Comparison of ENCODE assay signal across 9 mouse cellular contexts in the genomic region with DNA sequence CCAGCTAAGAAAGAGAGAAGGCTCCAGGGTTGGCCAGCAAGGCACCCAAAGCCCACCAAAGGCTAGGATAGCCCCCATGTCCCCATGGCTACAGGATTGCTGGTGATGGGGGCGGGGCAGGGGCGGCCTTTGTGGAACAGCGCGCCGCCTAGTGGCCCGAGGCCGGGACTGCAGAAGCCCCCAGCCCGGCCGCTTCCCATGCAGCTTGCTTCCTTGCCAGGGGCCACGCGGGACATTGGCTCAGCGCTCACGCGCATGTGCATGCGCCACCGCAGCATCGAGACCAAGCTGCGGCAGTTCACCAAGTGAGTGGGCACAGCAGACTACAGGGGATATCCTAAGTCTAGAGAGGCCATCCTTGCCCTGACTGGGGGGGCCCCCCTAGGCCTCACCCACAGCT. TPM values are rescaled to one million over a fixed set of nuclear protein-coding genes. Genes with fewer than 3 reads are reported as not detected.
DNase-seq lines count a peak whose midpoint lies in the region; ATAC-seq and TF ChIP-seq lines count a peak whose summit lies in the region.
"Had no signal": no experiment of that assay in that cellular context is flagged by ENCODE, and none has a peak within 500 bp of the region (broad histone marks: within the 10 kb centered on the region; RNA-seq: fewer than 3 reads in every experiment).

No protein-coding gene starts in this region.

- H3K4me3 ChIP-seq in liver, adult 2 months (ENCODE audit: insufficient read depth, low read depth, low read length), result no peak overlapping the region
- H3K4me3 ChIP-seq in neural tube, embryonic 11.5 days (ENCODE audit: low read depth, low read length), result no peak overlapping the region

- H3K4me2 ChIP-seq in neural tube, embryonic 11.5 days (ENCODE audit: low read depth), result no peak overlapping the region

- peak; percentile 42; the same call in 1 of the 2 replicates for ATAC-seq in neural tube, embryonic 11.5 days (ENCODE audit: insufficient read depth, low FRiP score, low TSS enrichment)

- TF ChIP-seq POLR2A in liver, adult 2 months (IDR thresholded peaks at IDR 0.05; ENCODE audit: extremely low read depth, insufficient read depth, low read length), result no peak

- peak; percentile 64 for TF ChIP-seq CTCF in liver, adult 2 months (IDR thresholded peaks at IDR 0.05; ENCODE audit: low read depth, low read length)

- H3K9ac ChIP-seq in liver, adult 2 months (ENCODE audit: low read depth, low read length), result no peak overlapping the region
- no peak overlapping the region for H3K9ac ChIP-seq in neural tube, embryonic 11.5 days (ENCODE audit: low read length)

- H3K27me3 ChIP-seq in liver, adult 2 months (ENCODE audit: control insufficient read depth, insufficient read depth, low read length), result no peaks in the 10 kb centered on the region
- no peaks in the 10 kb centered on the region for H3K27me3 ChIP-seq in neural tube, embryonic 11.5 days (ENCODE audit: control insufficient read depth, insufficient read depth, low read length)

- WGBS in liver, adult 2 months, result 35% methylated on average over 18 of the region's 18 CpGs
- WGBS in neural tube, embryonic 11.5 days, result 9% methylated on average over 18 of the region's 18 CpGs

- H3K4me1 ChIP-seq in liver, adult 2 months (ENCODE audit: control insufficient read depth, insufficient read depth, low read length), result no peaks in the 10 kb centered on the region
- peaks cover 12% of the 10 kb centered on the region; the same call in 1 of the 2 replicates for H3K4me1 ChIP-seq in neural tube, embryonic 11.5 days (ENCODE audit: control insufficient read depth, insufficient read depth, low read length)

- H3K27ac ChIP-seq in liver, adult 2 months (replicated peaks; ENCODE audit: insufficient read depth, low read depth, low read length), result no peak overlapping the region
- H3K27ac ChIP-seq in neural tube, embryonic 11.5 days (ENCODE audit: low read depth, low read length), result no peak overlapping the region
- H3K27ac ChIP-seq: macrophage had no signal

- H3K9me3 ChIP-seq in neural tube, embryonic 11.5 days (ENCODE audit: control insufficient read depth, low read length), result no peaks in the 10 kb centered on the region

- DNase-seq in left cerebral cortex, postnatal 14 days (ENCODE audit: low spot score in 2 of 2), result peak; percentile 73 to 80
- DNase-seq in left cerebral cortex, adult 9 months (ENCODE audit: low spot score in 2 of 2), result no peak
- peak; percentile 27 for DNase-seq in T-cell, adult 2 months (ENCODE audit: low spot score)
- DNase-seq in embryo, embryonic 9.5 days (ENCODE audit: extremely low spot score), result peak; percentile 81
- DNase-seq in heart, postnatal 14 days, result peak; percentile 77 to 84
- DNase-seq in liver, adult 2 months (ENCODE audit: extremely low read depth, low read depth, low spot score), result no peak
- DNase-seq in neural tube, embryonic 11.5 days (ENCODE audit: low spot score), result peak; percentile 85
- no peak for DNase-seq in adipocyte (ENCODE audit: low spot score)

- H3K36me3 ChIP-seq in liver, adult 2 months (ENCODE audit: control insufficient read depth, insufficient read depth, low read length), result no peaks in the 10 kb centered on the region
- H3K36me3 ChIP-seq in neural tube, embryonic 11.5 days (ENCODE audit: control insufficient read depth, insufficient read depth, low read length), result peaks cover 17% of the 10 kb centered on the region

- intact Hi-C loops in left cerebral cortex, postnatal 14 days (cut with DNase I), result loop anchor here (2.0 kb wide), 1 partner anchor 80 kb away; no protein-coding TSS in a partner anchor
- intact Hi-C loops in heart, postnatal 14 days (cut with DNase I), result no loop called here

- no peaks in the 10 kb centered on the region for H3K79me2 ChIP-seq in liver, adult 2 months (ENCODE audit: control insufficient read depth, insufficient read depth, low read length)

RNA-seq across cellular contexts. Expression of gene Mtss1l, which starts 5.6 kb away (rescaled TPM):
- total RNA-seq in left cerebral cortex, postnatal 14 days (2021), result 100 to 1,000 TPM; 184 to 221 TPM
- 10 to 100 TPM; 31.4 to 32.9 TPM for total RNA-seq in heart, postnatal 14 days (2021)
- total RNA-seq in liver, adult 2 months (2014; rRNA removed), result 0.55 and 0.94 TPM in 2 replicates
- polyA plus RNA-seq in liver, adult 2 months (2012; rRNA removed), result 2.5 and 3.7 TPM in 2 replicates
- polyA plus RNA-seq in neural tube, embryonic 11.5 days (2014; fragmentation: Nextera tagmentation; extraction: Ambion mirVana), result 18.0 and 18.3 TPM in 2 replicates

Comparison
In these comparisons a context has a peak if more than half of its experiments do, and no peak if none do; other contexts are left out.
1. DNase-seq: peak in left cerebral cortex, postnatal 14 days (2 of 2), T-cell, adult 2 months (single experiment), embryo, embryonic 9.5 days (single experiment), heart, postnatal 14 days (2 of 2) and neural tube, embryonic 11.5 days (single experiment); none in left cerebral cortex, adult 9 months (0 of 2), liver, adult 2 months (single experiment) and adipocyte (single experiment).
2. RNA of gene Mtss1l, which starts 5.6 kb away (total RNA-seq): 184 to 221 TPM in left cerebral cortex, postnatal 14 days and 31.4 to 32.9 TPM in heart, postnatal 14 days; 0.55 to 0.94 TPM in liver, adult 2 months; every median in the first group is over 10 times any median in the second.